Mouse (Mus musculus): Measurements from ENCODE around the gene Sntb2.

Gene Sntb2

DNA sequence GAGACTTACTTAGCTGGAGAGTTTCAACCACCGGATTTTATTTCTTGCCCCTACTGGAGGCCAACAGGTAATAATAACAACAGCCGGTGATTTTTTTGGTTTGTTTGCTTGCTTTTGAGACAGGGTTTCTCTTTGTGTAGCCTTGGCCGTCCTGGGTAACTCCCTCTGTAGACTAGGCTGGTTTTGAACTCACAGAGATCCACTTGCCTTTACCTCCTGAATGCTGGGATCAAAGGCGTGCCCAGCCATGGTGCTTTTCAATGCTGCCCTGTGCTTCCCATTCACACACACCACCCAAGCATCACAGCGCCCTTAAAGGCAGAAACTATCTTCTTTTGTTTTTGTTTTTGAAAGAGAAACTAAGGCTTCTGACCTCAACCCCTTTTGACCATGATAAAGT is 5.6 kb upstream of the Sntb2 start:
- DNase-seq (ENCODE audit: low spot score), result no peak

GRCm38 (mm10) chr8:106932376-106933065 is 3.0 kb upstream of the Sntb2 start:
- DNase-seq (ENCODE audit: low spot score), result no peak

DNA sequence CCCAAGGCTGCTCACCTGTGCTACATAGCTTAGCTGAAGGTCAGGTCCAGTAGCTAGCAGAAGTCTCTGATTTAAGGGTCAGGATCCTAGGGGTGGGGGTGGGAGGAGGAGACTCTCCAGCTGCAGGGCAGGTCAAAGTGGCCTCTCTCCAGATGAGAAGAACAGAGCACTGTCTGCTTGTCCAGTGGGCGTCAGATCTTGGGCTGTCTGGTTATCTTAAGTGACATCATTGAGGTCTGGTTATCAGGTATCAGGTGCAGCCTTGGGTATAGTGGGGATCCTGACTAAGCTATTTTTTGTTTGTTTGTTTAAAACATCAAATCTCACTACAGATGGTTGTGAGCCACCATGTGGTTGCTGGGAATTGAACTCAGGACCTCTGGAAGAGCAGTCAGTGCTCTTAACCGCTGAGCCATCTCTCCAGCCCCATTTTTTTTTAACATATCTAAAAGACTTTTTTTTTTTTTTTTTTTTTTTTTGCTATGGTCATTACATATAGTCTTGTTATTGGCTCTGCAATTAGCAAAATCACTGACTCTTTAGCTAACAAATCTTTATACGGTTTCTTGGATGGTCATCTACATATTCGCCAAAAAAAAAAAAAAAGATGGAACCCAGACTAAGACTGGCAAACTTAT is 1.9 kb upstream of the Sntb2 start:
- no peak for DNase-seq (ENCODE audit: low spot score)

- DNase-seq (ENCODE audit: low spot score), result no peak
Measured at GRCm38 (mm10) chr8:106934226-106934977, 1.1 kb upstream of the Sntb2 start.

GRCm38 (mm10) chr8:106935899-106936477 is 438 bp downstream of the Sntb2 start:
- DNase-seq (ENCODE audit: low spot score), result peak; percentile 13

- no peak for DNase-seq (ENCODE audit: low spot score)
Measured at GRCm38 (mm10) chr8:106936478-106937051, 1.0 kb downstream of the Sntb2 start.

GRCm38 (mm10) chr8:106937081-106937800 is 1.7 kb downstream of the Sntb2 start:
- DNase-seq (ENCODE audit: low spot score), result no peak

DNA sequence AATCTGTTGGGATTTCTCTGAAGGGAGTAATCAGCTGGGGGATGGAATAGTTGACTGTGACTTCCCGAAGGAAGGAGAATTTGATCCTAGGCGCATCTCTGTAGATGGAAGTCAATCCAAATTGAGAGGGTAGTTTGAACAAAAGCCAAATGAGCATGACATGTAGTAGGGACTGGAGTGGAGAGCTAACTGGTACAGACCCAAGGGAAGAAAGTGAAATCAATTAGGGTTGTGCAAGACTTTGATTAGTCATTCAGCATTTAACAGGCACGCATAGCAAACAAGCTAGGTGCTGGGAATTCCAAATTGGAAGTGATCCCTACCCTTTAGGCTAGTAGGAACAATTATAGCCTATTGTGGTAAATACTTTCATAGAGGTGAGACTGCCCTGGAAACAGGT is 6.3 kb downstream of the Sntb2 start:
- DNase-seq (ENCODE audit: low spot score), result no peak

- DNase-seq (ENCODE audit: low spot score), result no peak
Measured at GRCm38 (mm10) chr8:106943874-106944418, 8.4 kb downstream of the Sntb2 start.

DNA sequence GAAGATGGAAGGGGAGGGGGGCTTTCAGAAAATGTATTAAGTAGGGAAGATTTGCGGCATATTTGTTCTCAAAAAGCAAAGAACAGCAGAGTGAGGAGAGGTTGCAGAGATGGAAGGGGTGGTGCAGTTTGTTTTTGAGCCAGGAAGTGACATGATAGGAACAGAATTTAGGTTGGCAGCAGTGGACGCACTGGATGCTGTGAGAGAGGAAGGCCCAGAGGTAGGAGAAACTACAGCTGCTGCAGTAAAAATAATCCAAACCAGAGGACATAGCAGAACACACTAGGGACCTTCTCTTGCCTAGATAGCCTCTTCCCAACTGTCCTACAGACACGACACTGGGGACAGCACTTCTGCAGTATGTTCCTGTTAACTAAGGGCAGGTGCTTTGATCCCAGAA is 9.2 kb downstream of the Sntb2 start:
- DNase-seq (ENCODE audit: low spot score), result no peak

GRCm38 (mm10) chr8:106948678-106949243 is 13.2 kb downstream of the Sntb2 start:
- DNase-seq (ENCODE audit: low spot score), result no peak

DNA sequence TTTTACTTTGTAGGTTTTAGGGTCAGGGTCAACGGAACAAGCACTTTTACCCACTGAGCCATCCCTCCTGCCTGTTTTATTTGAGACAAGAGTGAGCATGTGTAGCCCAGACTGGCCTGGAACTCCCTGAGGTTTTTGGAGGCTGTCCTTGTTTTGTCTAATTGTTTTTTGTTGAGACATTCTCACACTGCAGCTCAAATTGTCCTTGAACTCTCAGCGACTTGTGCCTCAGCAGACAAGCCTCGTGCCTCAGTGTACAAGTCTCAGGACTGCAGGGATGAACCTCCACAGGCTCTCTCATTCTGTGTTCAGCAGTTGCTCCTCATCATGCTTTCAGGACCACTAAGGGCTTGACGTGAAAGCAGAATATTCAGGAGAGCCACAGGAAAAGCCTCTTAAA is 16.2 kb downstream of the Sntb2 start:
- DNase-seq (ENCODE audit: low spot score), result no peak

DNA sequence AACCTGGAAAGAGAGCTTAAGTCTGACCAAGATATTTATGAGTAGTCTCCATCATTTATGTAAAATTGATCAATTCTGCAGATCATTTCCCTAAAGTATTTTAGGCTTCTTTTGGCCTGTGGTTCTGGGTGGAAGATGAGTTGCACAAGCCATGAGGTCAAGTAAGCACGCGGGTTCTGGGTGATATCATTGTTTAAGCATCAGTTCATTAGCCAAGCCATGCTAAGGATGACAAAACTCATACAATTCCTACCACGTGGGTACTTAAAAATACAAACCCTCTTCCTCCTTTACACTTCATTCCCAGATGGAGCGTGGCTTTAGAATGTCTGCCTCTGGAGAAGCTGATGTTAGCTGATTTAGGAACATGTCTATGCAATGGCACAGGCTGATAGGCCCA is 18.0 kb downstream of the Sntb2 start:
- DNase-seq (ENCODE audit: low spot score), result no peak

DNA sequence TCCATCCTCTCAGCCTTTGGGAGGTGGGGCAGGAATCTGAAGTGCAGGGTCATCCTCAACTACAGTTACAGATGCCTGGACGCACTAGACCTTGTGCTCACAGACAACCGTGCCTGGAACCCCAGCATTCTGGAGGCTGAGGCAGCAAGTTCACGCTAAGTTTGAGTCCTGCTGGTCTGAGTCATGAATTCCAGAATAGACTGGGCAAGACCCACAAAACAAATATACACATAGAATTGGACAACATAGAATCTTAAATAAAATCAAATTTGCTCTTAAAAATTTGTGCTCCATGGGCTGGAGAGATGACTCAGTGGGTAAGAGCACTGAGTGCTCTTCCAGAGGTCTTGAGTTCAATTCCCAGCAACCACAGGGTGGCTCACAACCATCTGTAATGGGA is 21.5 kb downstream of the Sntb2 start:
- no peak for DNase-seq (ENCODE audit: low spot score)

GRCm38 (mm10) chr8:106958212-106958611 is 22.7 kb downstream of the Sntb2 start:
- DNase-seq (ENCODE audit: low spot score), result no peak

- no peak for DNase-seq (ENCODE audit: low spot score)
Measured at GRCm38 (mm10) chr8:106959626-106960025, 24.1 kb downstream of the Sntb2 start.

GRCm38 (mm10) chr8:106962322-106962721 is 26.8 kb downstream of the Sntb2 start:
- no peak for DNase-seq (ENCODE audit: low spot score)

- DNase-seq (ENCODE audit: low spot score), result no peak
Measured at GRCm38 (mm10) chr8:106963365-106963764, 27.8 kb downstream of the Sntb2 start.

GRCm38 (mm10) chr8:106964573-106964972 is 29.0 kb downstream of the Sntb2 start:
- DNase-seq (ENCODE audit: low spot score), result no peak

DNA sequence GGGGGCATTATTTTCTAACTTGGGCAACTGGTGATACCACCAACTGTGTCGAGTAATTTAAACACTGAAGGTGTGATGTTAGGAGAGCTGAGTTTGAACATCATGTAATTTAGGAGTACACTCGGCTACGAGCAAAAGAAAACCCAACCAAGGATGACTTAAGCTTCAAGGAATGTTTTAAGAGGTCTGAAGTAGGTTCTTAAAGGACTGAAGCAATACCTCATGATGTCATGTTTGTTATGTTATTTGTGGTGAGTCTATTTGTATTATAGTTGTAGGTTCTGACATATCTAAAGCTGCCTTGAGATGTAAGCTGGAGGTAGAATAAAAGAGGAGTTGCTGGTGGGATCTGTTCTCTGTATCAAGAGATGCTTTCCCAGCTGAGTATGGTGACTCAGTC is 34.4 kb downstream of the Sntb2 start:
- DNase-seq (ENCODE audit: low spot score), result no peak

- no peak for DNase-seq (ENCODE audit: low spot score)
Measured at GRCm38 (mm10) chr8:106971916-106972315, 36.4 kb downstream of the Sntb2 start.
